Mouse (Mus musculus): ENCODE measurements at regions not wholly inside any gene's neighbourhood (a gene's known extent, or its start where the extent isn't known, plus 50 kb on each side); places are given as distances from the start of the nearest gene placed in this dataset.

DNA sequence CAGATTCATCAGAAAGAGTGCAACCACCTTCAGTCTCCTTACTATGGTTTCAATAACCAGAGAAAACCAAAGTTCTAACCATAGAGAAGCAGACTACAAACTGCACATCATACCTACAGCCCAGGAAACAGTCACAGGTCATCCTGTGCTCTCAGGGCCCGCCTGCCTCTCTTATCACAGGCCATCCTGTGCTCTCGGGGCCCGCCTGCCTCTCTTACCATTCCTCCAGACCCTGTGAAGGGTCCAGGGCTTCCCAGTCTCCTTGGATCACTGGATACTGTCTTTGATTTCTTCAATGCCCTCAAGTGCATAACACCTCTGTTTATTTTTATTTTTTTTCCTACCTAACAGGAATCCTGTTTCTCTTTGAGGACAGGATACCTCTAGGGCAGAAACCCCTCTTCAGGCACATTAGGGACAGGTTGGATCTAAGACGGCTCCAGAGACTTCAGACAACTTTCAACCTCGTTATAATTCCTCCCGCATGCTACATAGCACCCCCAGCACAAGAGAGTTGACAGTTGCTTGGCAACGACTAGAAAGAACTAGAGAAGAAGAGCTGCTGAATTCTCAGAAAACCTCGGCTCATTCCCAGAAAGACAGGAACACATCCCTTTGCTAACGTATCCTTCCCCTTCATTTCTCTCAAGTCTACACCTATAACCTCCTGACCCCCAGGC lies 95.4 kb upstream of the Bmper start:
- WGBS = 56% methylated on average over 9 of the region's 9 CpGs

DNA sequence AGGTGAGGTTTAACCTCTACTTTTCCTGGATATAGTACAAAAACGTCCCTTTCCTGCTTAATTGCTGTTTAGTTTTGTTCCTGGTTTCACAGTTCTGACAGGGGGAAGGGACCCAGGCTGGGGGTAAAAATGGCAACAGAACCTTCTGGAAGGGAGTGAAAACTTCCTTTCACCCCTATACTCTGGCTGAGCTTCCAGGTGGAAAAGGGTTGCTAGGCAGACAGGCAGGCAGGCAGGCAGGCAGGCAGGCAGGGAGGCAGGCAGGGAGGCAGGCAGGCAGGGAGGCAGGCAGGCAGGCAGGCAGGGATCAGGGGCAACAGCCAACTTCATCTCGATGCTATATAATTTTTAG lies 94.9 kb upstream of the Bmper start:
- peak overlapping the region; percentile 35; the same call in 1 of the 2 replicates for H3K27ac ChIP-seq

More for the DNA sequence above, 95.4 kb upstream of the Bmper start:
- Histone ChIP-seq H3K4me3 (no peak overlapping the region), H3K27me3 (ENCODE audit: poor library complexity, severe bottlenecking) (no peaks in the 10 kb centered on the region), H3K9me3 (no peaks in the 10 kb centered on the region), H3K4me1 (peaks cover 40% of the 10 kb centered on the region), H3K36me3 (replicated peaks) (no peaks in the 10 kb centered on the region), H3K27ac (no peak overlapping the region)
- DNase-seq (ENCODE audit: extremely low spot score, low spot score) = no peak

DNA sequence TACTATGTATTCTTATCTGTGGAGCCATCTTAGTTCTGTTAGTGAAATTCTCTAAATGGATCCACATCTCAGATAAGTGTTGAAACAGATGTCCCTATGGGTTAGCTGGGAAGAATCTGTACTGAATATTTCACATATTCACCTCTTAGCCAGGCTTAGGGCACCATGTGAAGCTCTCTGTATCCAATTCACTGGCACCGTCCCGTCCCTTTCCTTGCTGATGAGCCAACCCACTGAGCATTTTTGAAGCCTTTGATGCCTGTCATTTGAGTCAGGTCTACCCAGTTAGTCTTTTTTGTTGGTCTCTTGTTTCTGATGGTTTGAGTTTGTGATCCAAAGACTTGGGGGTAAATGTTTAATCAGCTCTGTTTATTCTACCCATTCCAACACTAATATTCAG lies 88.9 kb upstream of the Bmper start:
- no peak for DNase-seq (ENCODE audit: extremely low spot score, low spot score)
- H3K27ac ChIP-seq = no peak overlapping the region
- 86% methylated on average over 2 of the region's 2 CpGs for WGBS
- no peaks in the 10 kb centered on the region for H3K27me3 ChIP-seq (ENCODE audit: poor library complexity, severe bottlenecking)
- peaks cover 10% of the 10 kb centered on the region for H3K4me1 ChIP-seq
- H3K36me3 ChIP-seq (replicated peaks) = no peaks in the 10 kb centered on the region
- no peak overlapping the region for H3K4me3 ChIP-seq
- no peaks in the 10 kb centered on the region for H3K9me3 ChIP-seq

More for the DNA sequence above, 94.9 kb upstream of the Bmper start:
- no peaks in the 10 kb centered on the region for H3K36me3 ChIP-seq (replicated peaks)
- no peak overlapping the region for H3K4me3 ChIP-seq
- WGBS = 76% methylated on average over 2 of the region's 2 CpGs
- H3K27me3 ChIP-seq (ENCODE audit: poor library complexity, severe bottlenecking) = no peaks in the 10 kb centered on the region
- DNase-seq (ENCODE audit: extremely low spot score, low spot score) = no peak
- H3K9me3 ChIP-seq = no peaks in the 10 kb centered on the region
- peaks cover 40% of the 10 kb centered on the region for H3K4me1 ChIP-seq

DNA sequence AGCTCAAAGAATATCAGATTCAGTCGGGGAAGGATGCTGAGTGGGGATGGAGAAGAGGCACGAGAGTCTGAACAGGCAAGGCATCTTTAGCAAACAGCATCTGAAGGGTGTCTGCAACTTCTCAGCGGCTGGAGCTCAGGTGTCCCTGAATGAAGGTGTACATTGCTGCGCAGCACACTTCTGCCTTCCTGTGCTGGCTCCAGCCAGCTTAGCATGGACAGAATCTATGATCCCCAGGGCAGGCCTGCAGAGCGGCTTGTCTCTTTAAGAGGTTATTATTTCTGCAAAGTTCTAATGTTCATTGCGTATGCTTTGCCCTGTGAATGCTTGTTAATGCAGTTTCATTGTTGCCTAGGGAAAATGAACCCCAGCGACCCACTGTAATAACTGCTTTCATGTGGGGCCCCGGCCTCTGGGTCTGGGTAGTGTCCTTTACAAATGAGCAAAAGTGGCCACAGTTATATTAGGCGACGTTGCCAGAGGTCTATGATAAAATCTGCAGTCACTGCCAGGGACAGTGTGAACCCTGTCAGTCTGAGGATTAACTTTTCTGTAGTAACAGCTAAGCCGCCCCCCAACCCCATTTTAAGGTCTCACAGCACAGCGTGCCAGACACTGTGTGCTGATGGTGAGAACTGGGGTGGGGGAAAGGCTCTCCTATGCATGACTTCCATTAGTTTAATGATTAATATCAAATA lies 88.3 kb upstream of the Bmper start:
- Histone ChIP-seq H3K36me3 (replicated peaks) (no peaks in the 10 kb centered on the region), H3K27me3 (ENCODE audit: poor library complexity, severe bottlenecking) (no peaks in the 10 kb centered on the region), H3K4me1 (peaks cover 15% of the 10 kb centered on the region), H3K27ac (no peak overlapping the region), H3K9me3 (no peaks in the 10 kb centered on the region), H3K4me3 (no peak overlapping the region)
- no peak for DNase-seq (ENCODE audit: extremely low spot score, low spot score)
- WGBS = 87% methylated on average over 12 of the region's 12 CpGs

DNA sequence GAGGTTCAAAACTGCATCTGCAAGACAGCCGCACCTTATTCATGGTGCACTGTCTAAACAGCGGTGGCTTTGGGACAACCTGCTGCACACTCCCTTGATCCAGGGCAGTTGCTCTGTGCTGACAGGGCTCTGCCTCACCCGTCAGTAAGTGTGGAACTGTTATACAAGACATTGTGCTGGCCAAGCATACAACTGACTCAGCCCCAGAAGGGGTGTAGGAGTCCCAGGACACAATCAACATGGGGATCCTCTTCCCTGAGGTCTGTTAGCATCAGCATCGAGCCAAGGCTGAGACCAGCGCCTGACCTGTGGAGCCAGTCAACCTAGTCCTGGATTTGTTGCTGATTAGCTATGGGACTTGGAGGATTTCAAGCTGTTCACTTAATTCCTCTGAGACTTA lies 86.4 kb upstream of the Bmper start:
- Histone ChIP-seq H3K27me3 (ENCODE audit: poor library complexity, severe bottlenecking) (no peaks in the 10 kb centered on the region), H3K9me3 (no peaks in the 10 kb centered on the region), H3K27ac (no peak overlapping the region), H3K36me3 (replicated peaks) (no peaks in the 10 kb centered on the region), H3K4me3 (no peak overlapping the region), H3K4me1 (peaks cover 19% of the 10 kb centered on the region)
- DNase-seq (ENCODE audit: extremely low spot score, low spot score) = no peak
- WGBS = 93% methylated on average over 5 of the region's 5 CpGs

DNA sequence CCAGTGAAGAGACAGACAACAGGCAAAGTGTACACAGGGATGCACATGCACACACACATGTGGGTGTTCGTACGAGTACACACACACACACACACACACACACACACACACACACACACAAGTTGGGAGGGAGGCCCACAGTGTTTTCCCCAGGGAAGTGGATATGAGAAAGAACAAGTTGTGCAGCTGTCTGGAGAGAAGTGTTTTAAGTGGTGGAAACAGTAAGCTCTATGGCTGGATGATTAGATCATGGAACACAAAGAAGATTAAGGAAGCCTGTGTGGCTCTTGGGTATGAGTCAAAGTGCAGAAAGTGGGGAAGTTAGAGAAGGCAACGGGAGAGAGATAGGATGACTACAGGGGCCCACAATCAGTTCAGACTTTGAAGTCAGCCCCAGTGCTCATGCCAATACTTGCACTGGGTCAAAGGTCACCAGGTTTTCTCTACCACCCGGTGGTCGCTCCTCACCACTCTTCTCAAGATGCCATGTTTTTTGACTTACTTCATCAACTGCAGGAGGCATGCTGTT lies 85.1 kb upstream of the Bmper start:
- DNase-seq (ENCODE audit: extremely low spot score, low spot score) = no peak
- 78% methylated on average over 5 of the region's 5 CpGs for WGBS
- Histone ChIP-seq H3K27ac (0 out of 2 replicates have a peak overlapping the region, but pooled peaks have one; percentile 25), H3K9me3 (no peaks in the 10 kb centered on the region), H3K27me3 (ENCODE audit: poor library complexity, severe bottlenecking) (no peaks in the 10 kb centered on the region), H3K4me3 (no peak overlapping the region), H3K4me1 (peaks cover 19% of the 10 kb centered on the region), H3K36me3 (replicated peaks) (no peaks in the 10 kb centered on the region)

DNA sequence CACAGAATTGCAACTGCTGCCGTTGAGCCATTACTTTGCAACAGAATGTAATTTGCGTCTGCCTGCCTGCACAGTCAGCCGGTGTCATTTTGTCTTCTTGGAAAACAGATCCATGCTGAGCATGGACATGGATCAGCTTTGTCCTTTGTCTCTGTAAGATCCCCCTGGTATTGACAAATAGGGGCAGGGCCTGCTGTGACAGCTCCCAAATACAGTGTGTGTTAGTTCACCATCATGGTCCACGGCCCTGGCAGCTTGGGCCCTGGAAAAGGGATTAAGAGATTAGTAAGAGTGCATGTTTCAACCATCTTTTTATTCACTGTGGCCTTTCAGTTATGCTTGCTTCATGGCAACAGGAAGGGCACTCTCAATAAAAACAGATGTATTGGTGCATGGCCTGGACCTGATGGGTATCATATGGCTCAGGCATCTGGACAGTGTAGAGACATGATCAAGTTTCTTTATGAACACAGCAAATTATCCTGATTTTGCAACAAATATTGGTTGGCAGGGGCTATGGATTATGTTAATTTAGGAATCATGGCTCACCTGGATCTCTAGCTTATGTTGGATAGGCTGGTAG lies 83.2 kb upstream of the Bmper start:
- Histone ChIP-seq H3K9me3 (no peaks in the 10 kb centered on the region), H3K27ac (no peak overlapping the region), H3K4me3 (no peak overlapping the region), H3K4me1 (peaks cover 16% of the 10 kb centered on the region), H3K27me3 (ENCODE audit: poor library complexity, severe bottlenecking) (no peaks in the 10 kb centered on the region), H3K36me3 (replicated peaks) (no peaks in the 10 kb centered on the region)
- DNase-seq (ENCODE audit: extremely low spot score, low spot score) = no peak
- 65% methylated on average over 4 of the region's 4 CpGs for WGBS

DNA sequence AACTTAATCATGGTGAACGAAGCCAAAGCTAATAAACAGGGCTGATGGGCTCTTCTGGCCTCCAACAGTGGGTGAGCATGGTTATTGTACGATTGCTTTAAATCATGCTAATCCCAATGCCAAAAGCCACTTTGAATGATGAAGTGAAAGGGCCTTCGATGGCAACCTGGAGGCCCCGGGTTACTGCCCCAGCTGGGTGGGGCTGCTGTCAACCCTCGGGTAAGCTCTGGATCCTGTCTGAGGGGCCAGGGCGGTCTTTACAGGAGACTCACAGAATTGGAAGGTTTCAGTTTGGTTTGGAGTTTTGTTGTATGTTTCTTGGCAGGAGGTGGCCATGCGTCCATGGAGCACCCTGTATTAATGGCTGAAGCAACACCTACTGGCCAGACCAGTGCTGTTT lies 78.6 kb upstream of the Bmper start:
- H3K4me1 ChIP-seq = peaks cover 7% of the 10 kb centered on the region
- no peak for DNase-seq (ENCODE audit: extremely low spot score, low spot score)
- H3K9me3 ChIP-seq = no peaks in the 10 kb centered on the region
- H3K27ac ChIP-seq = no peak overlapping the region
- H3K27me3 ChIP-seq (ENCODE audit: poor library complexity, severe bottlenecking) = no peaks in the 10 kb centered on the region
- H3K36me3 ChIP-seq (replicated peaks) = no peaks in the 10 kb centered on the region
- H3K4me3 ChIP-seq = no peak overlapping the region
- WGBS = 91% methylated on average over 7 of the region's 7 CpGs

DNA sequence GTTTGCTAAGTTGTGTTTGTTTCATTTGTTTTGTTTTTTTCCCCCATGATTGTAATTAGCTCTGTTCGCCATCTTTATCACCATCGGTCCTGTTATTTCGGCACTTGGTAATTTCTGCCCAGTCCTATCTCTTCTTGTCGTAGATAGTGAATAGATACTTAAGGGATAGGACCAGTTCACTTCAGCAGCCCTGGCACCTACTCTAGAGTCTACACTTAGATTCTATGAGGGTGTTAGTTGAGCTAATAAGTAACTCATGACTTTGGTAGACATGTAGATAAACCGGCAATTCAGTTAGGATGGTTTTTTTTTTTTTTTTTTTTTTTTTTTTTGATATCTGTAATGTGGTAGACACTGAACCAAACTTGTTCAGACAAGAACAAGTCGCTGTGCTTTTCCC lies 72.5 kb upstream of the Bmper start:
- H3K4me1 ChIP-seq = no peaks in the 10 kb centered on the region
- H3K27ac ChIP-seq = no peak overlapping the region
- no peaks in the 10 kb centered on the region for H3K27me3 ChIP-seq (ENCODE audit: poor library complexity, severe bottlenecking)
- H3K9me3 ChIP-seq = no peaks in the 10 kb centered on the region
- H3K4me3 ChIP-seq = no peak overlapping the region
- no peak for DNase-seq (ENCODE audit: extremely low spot score, low spot score)
- 95% methylated on average over 6 of the region's 6 CpGs for WGBS
- H3K36me3 ChIP-seq (replicated peaks) = no peaks in the 10 kb centered on the region

DNA sequence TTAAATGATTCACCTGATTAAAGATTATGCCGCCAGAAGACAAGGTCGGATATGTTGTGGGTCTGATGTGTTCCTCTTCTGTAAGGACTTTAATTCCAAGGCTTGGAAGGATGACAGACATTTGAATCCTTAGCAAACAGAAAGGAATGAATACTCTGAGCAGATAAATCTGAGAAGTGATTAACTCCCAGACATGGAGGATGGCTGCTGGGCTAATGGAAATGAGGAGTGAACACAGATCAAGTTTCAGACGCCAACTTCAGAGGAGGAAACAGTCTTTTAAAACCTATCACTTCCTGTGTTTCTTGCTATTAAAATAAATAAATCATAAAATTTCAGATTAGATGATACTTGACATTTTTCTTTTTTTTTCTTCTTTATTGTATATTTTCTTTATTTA lies 72.0 kb upstream of the Bmper start:
- no peaks in the 10 kb centered on the region for H3K27me3 ChIP-seq (ENCODE audit: poor library complexity, severe bottlenecking)
- 76% methylated on average over 3 of the region's 3 CpGs for WGBS
- no peak overlapping the region for H3K4me3 ChIP-seq
- no peaks in the 10 kb centered on the region for H3K9me3 ChIP-seq
- no peak overlapping the region for H3K27ac ChIP-seq
- no peaks in the 10 kb centered on the region for H3K36me3 ChIP-seq (replicated peaks)
- DNase-seq (ENCODE audit: extremely low spot score, low spot score) = no peak
- H3K4me1 ChIP-seq = no peaks in the 10 kb centered on the region

DNA sequence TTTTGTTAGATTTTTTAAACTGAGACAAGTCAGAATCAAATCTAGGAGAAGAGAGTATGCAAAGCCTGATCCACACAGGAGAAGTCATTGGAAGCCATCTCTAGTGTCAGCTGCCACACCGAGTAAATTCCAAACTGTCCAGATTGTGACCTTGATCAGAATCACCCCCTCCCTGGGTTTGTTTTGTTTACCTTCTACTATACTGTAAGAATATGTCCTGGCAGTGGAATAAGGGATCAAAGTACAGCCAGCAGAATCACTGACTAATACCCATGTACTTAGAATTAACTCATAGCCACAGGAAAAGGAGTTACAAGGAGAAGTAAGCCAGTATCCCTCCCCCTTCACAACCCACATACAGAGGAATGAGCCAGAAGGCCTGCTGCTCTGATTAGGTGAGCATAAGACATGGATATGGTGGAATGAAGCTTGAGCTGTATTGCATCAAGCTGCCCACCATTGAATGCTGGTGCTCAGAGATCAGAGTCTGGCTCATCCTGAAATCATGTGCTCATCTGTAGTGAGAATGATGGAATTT lies 70.9 kb upstream of the Bmper start:
- WGBS = 92% methylated on average over 1 of the region's 1 CpGs
- no peaks in the 10 kb centered on the region for H3K4me1 ChIP-seq

DNA sequence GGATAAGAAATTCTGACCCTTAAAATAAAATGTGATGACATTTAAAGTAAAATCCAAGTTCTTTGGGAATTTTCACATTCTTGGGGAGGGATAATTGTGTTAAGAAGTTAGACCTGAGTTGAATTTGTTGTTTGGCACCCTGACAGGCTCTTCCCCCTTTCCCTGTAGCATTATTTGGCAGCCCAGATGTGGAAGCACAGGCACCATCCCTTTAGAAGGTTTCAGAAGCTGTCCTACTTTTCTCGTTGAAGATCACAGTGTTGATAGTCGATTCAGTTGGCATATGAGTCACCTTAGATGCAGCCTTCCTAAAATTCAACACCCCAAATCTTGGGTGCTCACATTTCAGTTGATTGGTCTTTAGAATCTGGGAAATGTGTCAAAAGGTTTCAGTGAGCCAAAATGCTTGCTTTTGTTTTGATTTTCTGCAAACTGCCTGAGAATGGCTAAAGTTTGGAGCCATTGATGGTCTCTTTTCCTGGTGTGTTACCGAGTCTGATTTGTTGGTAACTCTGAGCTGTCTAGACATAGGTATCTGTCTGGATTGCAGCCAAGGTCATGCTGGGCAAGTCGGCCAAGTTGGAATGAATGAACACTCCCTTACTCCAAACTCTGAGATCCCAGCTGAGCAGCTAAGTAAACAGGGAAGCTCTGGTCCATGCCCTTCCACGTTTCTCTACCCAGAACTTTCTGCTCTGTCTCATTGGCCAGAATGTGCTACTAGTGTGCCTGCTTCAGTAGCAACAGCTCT lies 65.9 kb upstream of the Bmper start:
- Histone ChIP-seq H3K4me1 (no peaks in the 10 kb centered on the region), H3K27ac (no peak overlapping the region), H3K27me3 (ENCODE audit: poor library complexity, severe bottlenecking) (no peaks in the 10 kb centered on the region), H3K4me3 (no peak overlapping the region), H3K9me3 (no peaks in the 10 kb centered on the region), H3K36me3 (replicated peaks) (no peaks in the 10 kb centered on the region)
- WGBS = 69% methylated on average over 5 of the region's 5 CpGs
- DNase-seq (ENCODE audit: extremely low spot score, low spot score) = no peak

More for the DNA sequence above, 70.9 kb upstream of the Bmper start:
- no peak for DNase-seq (ENCODE audit: extremely low spot score, low spot score)
- no peaks in the 10 kb centered on the region for H3K27me3 ChIP-seq (ENCODE audit: poor library complexity, severe bottlenecking)
- no peak overlapping the region for H3K27ac ChIP-seq
- no peak overlapping the region for H3K4me3 ChIP-seq
- H3K36me3 ChIP-seq (replicated peaks) = no peaks in the 10 kb centered on the region
- H3K9me3 ChIP-seq = no peaks in the 10 kb centered on the region

All from forebrain, embryonic 10.5 days (tissue).